Mouse (Mus musculus): Measurements from ENCODE around the gene Pdcd6ip.

- no peak for TF ChIP-seq POLR2A (IDR thresholded peaks at IDR 0.05; ENCODE audit: extremely low read depth, insufficient read depth, low read length)
- TF ChIP-seq CTCF (IDR thresholded peaks at IDR 0.05; ENCODE audit: low read depth, low read length): no peak
These were observed 16.6 kb upstream of the Pdcd6ip start for GRCm38 (mm10) chr9:113724646-113725045.

All from liver, adult 2 months (tissue).